8 mouse cellular contexts compared by ENCODE assay signal in genomic region chr13:9277621-9277960, GRCm38 (mm10). TPM values are rescaled to one million over a fixed set of nuclear protein-coding genes. Genes with fewer than 3 reads are reported as not detected.
A peak's percentile ranks its signal among the peaks of the same experiment; 100 is the strongest.
DNase-seq lines count a peak whose midpoint lies in the region; ATAC-seq and TF ChIP-seq lines count a peak whose summit lies in the region.

No protein-coding gene starts in this region.

- H3K4me1 ChIP-seq in heart, postnatal 0 days (ENCODE audit: control insufficient read depth, insufficient read depth), result peaks cover 28% of the 10 kb centered on the region
- peaks cover 13% of the 10 kb centered on the region for H3K4me1 ChIP-seq in limb, embryonic 13.5 days
- peaks cover 11% of the 10 kb centered on the region for H3K4me1 ChIP-seq in neural tube, embryonic 14.5 days (ENCODE audit: control insufficient read depth, insufficient read depth, low read length)

- no peaks in the 10 kb centered on the region for H3K9me3 ChIP-seq in heart, postnatal 0 days (replicated peaks; ENCODE audit: control insufficient read depth, low read length)
- no peaks in the 10 kb centered on the region for H3K9me3 ChIP-seq in limb, embryonic 13.5 days
- H3K9me3 ChIP-seq in neural tube, embryonic 14.5 days (ENCODE audit: control insufficient read depth, low read length), result no peaks in the 10 kb centered on the region

- whole genome bisulfite sequencing in heart, postnatal 0 days, result 2% methylated on average over 15 of the region's 15 CpGs
- WGBS in limb, embryonic 13.5 days, result 1% methylated on average over 15 of the region's 15 CpGs
- WGBS in neural tube, embryonic 14.5 days, result 0% methylated on average over 15 of the region's 15 CpGs

- ATAC-seq in heart, postnatal 0 days (ENCODE audit: insufficient read depth, low read depth), result peak; percentile 6
- ATAC-seq in limb, embryonic 13.5 days (ENCODE audit: low FRiP score, low read depth), result no peak
- no peak for ATAC-seq in neural tube, embryonic 14.5 days (ENCODE audit: low read depth)
- ATAC-seq in erythroid progenitor cell, adult 5-6 weeks (replicated peaks; ENCODE audit: low FRiP score, poor library complexity, severe bottlenecking), result no peak

- no peak for TF ChIP-seq EP300 in heart, postnatal 0 days (IDR thresholded peaks at IDR 0.05; ENCODE audit: low read depth)

- H3K27ac ChIP-seq in heart, postnatal 0 days (ENCODE audit: low read depth), result peak overlapping the region; percentile 95
- peak overlapping the region; percentile 96; the same call in 1 of the 2 replicates for H3K27ac ChIP-seq in limb, embryonic 13.5 days
- peak overlapping the region; percentile 99 for H3K27ac ChIP-seq in neural tube, embryonic 14.5 days (ENCODE audit: low read depth, low read length)

- peak overlapping the region; percentile 91 for H3K4me3 ChIP-seq in heart, postnatal 0 days (ENCODE audit: low read depth, low read length)
- H3K4me3 ChIP-seq in limb, embryonic 13.5 days, result peak overlapping the region; percentile 93
- H3K4me3 ChIP-seq in neural tube, embryonic 14.5 days (ENCODE audit: low read depth, low read length), result peak overlapping the region; percentile 93

- peak; percentile 17 to 27 for DNase-seq in layer of hippocampus, adult 18-20 months (ENCODE audit: low spot score in 2 of 2)
- no peak for DNase-seq in layer of hippocampus, adult 9-10 months (ENCODE audit: low spot score)
- DNase-seq in adipocyte (ENCODE audit: low spot score), result peak; percentile 19
- peak; percentile 44 for DNase-seq in embryo, embryonic 11 days
- DNase-seq in heart, postnatal 0 days (ENCODE audit: low spot score), result peak; percentile 33

- no peaks in the 10 kb centered on the region for H3K27me3 ChIP-seq in heart, postnatal 0 days (ENCODE audit: control insufficient read depth, insufficient read depth, low read length)
- no peaks in the 10 kb centered on the region for H3K27me3 ChIP-seq in limb, embryonic 13.5 days
- H3K27me3 ChIP-seq in neural tube, embryonic 14.5 days (ENCODE audit: control insufficient read depth, insufficient read depth, low read length), result no peaks in the 10 kb centered on the region

- H3K4me2 ChIP-seq in heart, postnatal 0 days (ENCODE audit: low read depth, low read length), result peak overlapping the region; percentile 90
- peak overlapping the region; percentile 86 for H3K4me2 ChIP-seq in limb, embryonic 13.5 days (replicated peaks)
- peak overlapping the region; percentile 65 for H3K4me2 ChIP-seq in neural tube, embryonic 14.5 days (ENCODE audit: low read depth, low read length)

- no peak for TF ChIP-seq CTCF in heart, postnatal 0 days (IDR thresholded peaks at IDR 0.05; ENCODE audit: low read depth)

- peak overlapping the region; percentile 94 for H3K9ac ChIP-seq in heart, postnatal 0 days (replicated peaks; ENCODE audit: low read depth, low read length)
- H3K9ac ChIP-seq in limb, embryonic 13.5 days, result peak overlapping the region; percentile 94
- H3K9ac ChIP-seq in neural tube, embryonic 14.5 days (replicated peaks; ENCODE audit: low read depth, low read length), result peak overlapping the region; percentile 97

- no peaks in the 10 kb centered on the region for H3K36me3 ChIP-seq in heart, postnatal 0 days (replicated peaks; ENCODE audit: control insufficient read depth, insufficient read depth, low read length)
- no peaks in the 10 kb centered on the region for H3K36me3 ChIP-seq in limb, embryonic 13.5 days
- no peaks in the 10 kb centered on the region for H3K36me3 ChIP-seq in neural tube, embryonic 14.5 days (ENCODE audit: control insufficient read depth, insufficient read depth, low read length)

RNA-seq across cellular contexts. Expression of gene Dip2c, which starts 1.3 kb away (rescaled TPM):
- total RNA-seq in layer of hippocampus, adult 18-20 months (2021), result 10 to 100 TPM; 65.4 to 67.7 TPM
- 55.8 and 63.6 TPM in 2 replicates for total RNA-seq in heart, postnatal 0 days (2014; rRNA removed; ENCODE audit: low replicate concordance)
- 6.1 and 7.1 TPM in 2 replicates for polyA plus RNA-seq in heart, postnatal 0 days (2015; fragmentation: Nextera tagmentation; extraction: Ambion mirVana)
- 5.3 and 5.7 TPM in 2 replicates for polyA plus RNA-seq in limb, embryonic 13.5 days (2015; fragmentation: Nextera tagmentation; extraction: Ambion mirVana)
- 23.7 and 24.0 TPM in 2 replicates for polyA plus RNA-seq in neural tube, embryonic 14.5 days (2014; fragmentation: Nextera tagmentation; extraction: Ambion mirVana)
- total RNA-seq in erythroid progenitor cell, adult 5-6 weeks (2015; ENCODE audit: low replicate concordance), result 0.72 and 0.84 TPM in 2 replicates
- total RNA-seq in erythroid progenitor cell, adult 5-6 weeks (2017; ENCODE audit: low replicate concordance), result 1.1 and 1.2 TPM in 2 replicates

Comparison
In these comparisons a context has a peak if more than half of its experiments do, and no peak if none do; other contexts are left out.
1. RNA of gene Dip2c, which starts 1.3 kb away (total RNA-seq): 65.4 to 67.7 TPM in layer of hippocampus, adult 18-20 months and 55.8 to 63.6 TPM in heart, postnatal 0 days; 0.72 to 1.2 TPM in erythroid progenitor cell, adult 5-6 weeks; every median in the first group is over 10 times any median in the second.
2. Peak in every context shown above with its lines, with median percentiles within 50 percentile points of each other: H3K27ac ChIP-seq, H3K4me2 ChIP-seq, H3K4me3 ChIP-seq and H3K9ac ChIP-seq.